Mouse (Mus musculus): Measurements from ENCODE around the gene Arhgef17. TPM values are rescaled to one million over a fixed set of nuclear protein-coding genes. Genes with fewer than 3 reads are reported as not detected.

The Arhgef17 gene
- polyA plus RNA-seq, 1 experiment: 5.0 TPM

DNA sequence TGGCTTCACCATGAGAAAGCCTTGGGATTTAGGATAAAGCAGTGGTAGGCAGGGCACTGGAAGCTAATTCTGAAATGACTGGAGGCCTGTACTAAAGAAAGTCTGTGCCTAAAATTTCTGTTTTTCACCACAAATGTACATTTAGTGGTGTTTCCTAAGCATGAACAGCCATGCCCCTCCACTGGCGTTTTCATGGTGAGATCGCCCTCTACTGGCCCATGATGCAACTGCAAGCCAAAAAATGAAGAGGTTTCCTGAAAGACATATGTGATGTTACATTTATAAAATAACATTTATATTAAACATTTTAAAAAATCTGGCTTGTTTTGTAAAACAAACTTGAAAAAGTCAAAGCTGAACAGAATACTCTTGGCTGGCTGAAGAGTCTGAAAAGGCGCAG, 45.4 kb downstream of the Arhgef17 start:
- no peak for DNase-seq (ENCODE audit: low read depth, low spot score)
- 28% methylated on average over 3 of the region's 3 CpGs for WGBS

DNA sequence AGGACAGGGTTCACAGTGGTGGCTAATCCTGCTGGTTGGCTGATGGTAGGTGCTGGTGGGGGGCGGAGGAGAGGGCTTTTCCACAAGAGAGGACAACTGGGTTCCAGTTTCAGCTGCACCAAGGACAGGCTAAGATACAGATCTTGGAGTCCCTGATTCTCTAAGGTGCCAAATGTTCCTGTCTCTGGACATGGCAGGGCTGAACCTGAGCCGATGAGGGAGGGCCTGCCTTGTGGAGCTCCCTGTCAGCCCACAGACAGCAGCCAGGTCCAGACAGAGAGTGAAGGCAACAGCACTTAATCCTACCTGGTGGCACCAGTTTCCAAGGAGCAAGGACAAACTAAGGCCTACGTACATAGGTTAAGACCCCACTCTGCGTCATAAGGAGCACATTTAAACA, 47.4 kb downstream of the Arhgef17 start:
- 95% methylated on average over 4 of the region's 4 CpGs for WGBS
- DNase-seq (ENCODE audit: low read depth, low spot score): no peak

- 84% methylated on average over 4 of the region's 4 CpGs for WGBS
- no peak for DNase-seq (ENCODE audit: low read depth, low spot score)
Measured at GRCm38 (mm10) chr7:100881950-100882349, 50.0 kb downstream of the Arhgef17 start.

GRCm38 (mm10) chr7:100881531-100881930, 50.4 kb downstream of the Arhgef17 start:
- WGBS: 87% methylated on average over 9 of the region's 9 CpGs

GRCm38 (mm10) chr7:100879595-100879994, 52.3 kb downstream of the Arhgef17 start:
- WGBS: 22% methylated on average over 20 of the region's 20 CpGs
- peak; percentile 40 for DNase-seq (ENCODE audit: low read depth, low spot score)

More at GRCm38 (mm10) chr7:100881531-100881930, 50.4 kb downstream of the Arhgef17 start:
- DNase-seq (ENCODE audit: low read depth, low spot score): no peak

- 85% methylated on average over 9 of the region's 9 CpGs for WGBS
- DNase-seq (ENCODE audit: low read depth, low spot score): no peak
Measured at GRCm38 (mm10) chr7:100876771-100877170, 55.1 kb downstream of the Arhgef17 start.

DNA sequence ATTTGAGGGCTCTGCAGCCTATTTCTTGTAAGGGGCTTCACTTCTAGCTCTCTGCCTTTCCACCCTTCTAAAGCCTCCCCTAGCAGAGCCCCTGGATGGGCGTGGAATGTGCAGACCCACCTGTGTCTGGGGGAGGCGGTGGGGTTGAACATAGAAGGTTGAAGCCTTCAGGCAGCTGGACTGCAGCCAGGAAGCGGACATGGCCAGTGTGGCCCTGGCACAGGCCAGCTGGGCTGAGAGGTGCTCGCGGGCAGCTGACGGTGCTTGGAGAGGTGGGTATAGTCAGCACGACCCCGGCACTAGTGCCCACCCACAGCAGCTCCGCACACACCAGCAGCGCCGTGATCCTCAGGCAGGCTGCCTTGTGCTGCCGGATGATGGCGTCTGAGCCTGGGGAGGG, 55.6 kb downstream of the Arhgef17 start:
- WGBS: 92% methylated on average over 13 of the region's 13 CpGs
- no peak for DNase-seq (ENCODE audit: low read depth, low spot score)

- no peak for DNase-seq (ENCODE audit: low read depth, low spot score)
- WGBS: 30% methylated on average over 1 of the region's 1 CpGs
Measured at GRCm38 (mm10) chr7:100875822-100876221, 56.1 kb downstream of the Arhgef17 start.

DNA sequence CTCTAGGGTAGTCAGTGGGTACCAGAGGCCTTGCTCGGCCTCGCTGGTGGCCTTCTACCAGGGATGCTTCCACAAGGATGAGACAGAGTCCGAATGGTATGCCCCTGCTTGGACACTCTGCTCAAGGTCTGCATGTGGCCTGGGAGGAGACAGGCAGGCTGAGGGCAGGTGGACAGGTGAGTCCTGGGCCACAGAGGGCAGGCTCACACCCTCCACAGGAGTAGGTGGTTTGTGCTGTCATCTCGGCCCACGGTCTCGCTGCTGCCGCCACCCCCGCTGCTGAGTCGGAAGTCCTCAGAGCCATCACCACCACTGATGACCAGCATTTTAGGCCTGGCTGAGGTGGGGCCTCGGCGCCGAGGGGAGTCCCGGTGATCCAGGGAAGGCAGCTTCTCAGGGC, 58.7 kb downstream of the Arhgef17 start:
- 90% methylated on average over 13 of the region's 13 CpGs for WGBS
- DNase-seq (ENCODE audit: low read depth, low spot score): no peak

DNA sequence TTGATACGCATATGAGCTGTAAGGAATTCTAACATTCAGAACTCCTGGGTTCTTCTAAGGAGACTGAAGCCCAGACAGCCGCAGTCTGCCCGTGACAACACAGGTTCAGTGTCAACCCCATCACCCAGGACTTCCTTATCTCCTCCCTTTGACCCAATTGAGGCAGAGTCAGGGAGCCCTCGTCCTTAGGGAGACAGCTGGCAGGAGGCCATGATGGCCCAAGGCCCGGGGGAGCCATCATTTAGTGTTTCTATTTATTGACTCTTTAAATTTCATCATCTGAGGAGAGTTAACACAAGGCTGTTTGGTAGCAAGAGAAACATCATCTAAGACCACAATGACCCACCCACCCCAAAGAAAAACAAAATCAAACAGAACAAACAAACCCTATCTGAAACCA, 60.0 kb downstream of the Arhgef17 start:
- DNase-seq (ENCODE audit: low read depth, low spot score): no peak
- 43% methylated on average over 5 of the region's 5 CpGs for WGBS

DNA sequence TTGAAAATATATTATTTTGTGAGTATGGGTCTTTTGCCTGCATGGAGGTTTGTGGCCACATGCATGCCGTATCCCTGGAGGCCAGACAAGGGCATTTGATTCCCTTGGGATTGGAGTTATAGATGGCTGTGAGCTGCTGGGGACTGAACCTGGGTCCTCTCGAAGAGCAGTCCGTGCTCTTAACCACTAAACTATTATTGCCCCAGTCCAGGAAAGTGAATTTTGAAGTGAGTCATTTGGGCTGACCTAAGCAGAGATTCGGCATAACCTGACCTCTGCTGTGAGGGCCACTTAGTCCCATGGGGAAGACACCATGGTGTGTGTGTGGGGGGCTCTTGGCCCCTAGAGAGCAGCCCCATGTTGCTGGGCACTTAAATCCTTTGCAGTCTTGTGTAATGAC, 60.6 kb downstream of the Arhgef17 start:
- DNase-seq (ENCODE audit: low read depth, low spot score): no peak
- 86% methylated on average over 4 of the region's 4 CpGs for WGBS

GRCm38 (mm10) chr7:100869877-100870629, 61.9 kb downstream of the Arhgef17 start:
- WGBS: 78% methylated on average over 8 of the region's 8 CpGs

GRCm38 (mm10) chr7:100868551-100868950, 63.4 kb downstream of the Arhgef17 start:
- WGBS: 71% methylated on average over 4 of the region's 4 CpGs

More at GRCm38 (mm10) chr7:100869877-100870629, 61.9 kb downstream of the Arhgef17 start:
- no peak for DNase-seq (ENCODE audit: low read depth, low spot score)

GRCm38 (mm10) chr7:100867561-100867960, 64.3 kb downstream of the Arhgef17 start:
- DNase-seq (ENCODE audit: low read depth, low spot score): no peak
- WGBS: 47% methylated on average over 2 of the region's 2 CpGs

More at GRCm38 (mm10) chr7:100868551-100868950, 63.4 kb downstream of the Arhgef17 start:
- DNase-seq (ENCODE audit: low read depth, low spot score): no peak

- WGBS: 4% methylated on average over 3 of the region's 3 CpGs
- no peak for DNase-seq (ENCODE audit: low read depth, low spot score)
Measured at GRCm38 (mm10) chr7:100866675-100867074, 65.2 kb downstream of the Arhgef17 start.

DNA sequence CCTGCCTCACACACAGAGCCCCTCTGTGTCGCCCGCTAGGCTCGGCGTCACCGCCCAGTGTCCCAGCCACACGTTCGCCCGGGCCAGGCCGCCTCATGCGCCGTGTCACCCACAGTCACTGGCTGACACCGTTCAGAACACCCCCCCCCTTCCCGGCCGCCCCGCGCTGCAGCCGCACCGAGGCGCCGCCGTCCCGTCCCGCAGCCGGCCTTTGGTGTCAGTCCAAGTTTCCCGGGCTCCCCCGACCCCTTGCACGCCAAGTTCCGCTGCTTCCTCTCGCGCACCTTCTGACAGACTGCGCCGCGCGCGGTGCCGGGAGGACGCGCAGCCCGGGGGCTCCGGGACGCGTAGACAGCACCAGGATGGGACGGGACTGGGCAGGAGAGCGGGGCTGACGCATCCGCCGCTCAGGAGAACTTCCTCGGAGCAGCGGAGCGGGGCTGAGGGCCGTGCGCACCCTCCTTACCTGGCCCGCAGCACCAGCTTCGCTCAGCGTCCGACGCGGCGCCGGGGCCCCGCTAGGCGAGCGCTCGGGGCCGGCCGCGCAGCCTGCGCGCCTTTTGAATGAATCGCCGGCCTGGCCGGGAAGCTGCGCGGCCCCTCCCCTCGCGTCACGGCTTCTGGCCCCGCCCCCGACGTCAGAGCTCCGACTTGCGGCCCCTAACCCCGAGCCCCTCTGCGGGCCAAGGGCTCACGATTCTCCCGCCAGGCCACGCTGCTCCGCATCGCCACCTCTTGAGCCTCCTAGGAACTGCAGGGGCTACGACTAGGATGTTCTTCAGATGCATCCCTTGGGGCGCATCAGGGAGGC, 68.9 kb downstream of the Arhgef17 start, which contains the start of gene Relt:
Gene Relt, minus strand, starts transcription at position 619 of the 811 bp plus-strand sequence.
- WGBS: under 1% methylated on average over 91 of the region's 91 CpGs
- DNase-seq (ENCODE audit: low read depth, low spot score): no peak

DNA sequence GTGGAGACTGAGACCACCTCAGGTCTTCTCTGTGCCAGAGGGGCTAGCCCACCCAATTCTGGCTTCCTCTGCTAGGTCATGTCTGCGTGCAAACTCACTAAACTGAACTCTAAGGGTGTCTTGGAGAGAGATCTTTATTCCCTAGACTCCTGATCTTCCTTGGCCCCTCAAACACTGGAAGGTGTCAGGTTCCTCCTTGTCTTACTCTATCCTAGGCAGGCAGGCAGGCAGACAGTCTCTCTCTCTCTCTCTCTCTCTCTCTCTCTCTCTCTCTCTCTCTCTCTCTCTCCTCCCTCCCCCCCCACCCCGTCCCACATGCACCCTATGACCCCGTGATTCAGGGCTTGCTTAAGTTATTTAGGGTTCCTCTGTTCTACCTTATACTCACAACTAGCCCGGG, 69.6 kb downstream of the Arhgef17 start:
- no peak for DNase-seq (ENCODE audit: low read depth, low spot score)
- WGBS: 12% methylated on average over 4 of the region's 4 CpGs

DNA sequence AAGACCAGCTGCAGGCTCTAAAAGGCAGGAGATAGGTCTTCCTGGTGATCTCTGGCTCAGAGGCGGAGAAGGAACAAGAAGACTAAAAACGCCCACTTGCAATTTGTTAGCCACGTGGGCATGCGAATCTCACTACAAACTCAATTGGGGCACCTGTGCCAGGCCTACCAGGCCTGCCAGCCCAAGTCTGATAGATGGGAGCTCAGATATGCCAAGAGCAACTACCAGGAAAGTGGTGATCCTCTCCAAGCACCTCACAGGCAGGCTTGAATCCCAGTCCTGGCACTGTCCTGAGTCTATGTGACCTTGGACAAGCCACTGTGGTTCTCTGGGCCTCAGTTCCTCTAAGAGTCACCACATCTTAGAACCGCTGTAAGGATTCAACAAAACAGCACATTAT, 70.7 kb downstream of the Arhgef17 start:
- 84% methylated on average over 5 of the region's 5 CpGs for WGBS
- DNase-seq (ENCODE audit: low read depth, low spot score): no peak

GRCm38 (mm10) chr7:100860450-100860849, 71.5 kb downstream of the Arhgef17 start:
- DNase-seq (ENCODE audit: low read depth, low spot score): no peak
- WGBS: 91% methylated on average over 3 of the region's 3 CpGs

- DNase-seq (ENCODE audit: low read depth, low spot score): no peak
- 68% methylated on average over 5 of the region's 5 CpGs for WGBS
Measured at GRCm38 (mm10) chr7:100855795-100856573, 75.9 kb downstream of the Arhgef17 start.
